Mouse (Mus musculus) lung, postnatal 0 days (tissue): Measurements from ENCODE around the gene Pias1.

Experiments used
- CTCF ChIP-seq: IDR thresholded peaks from 2 replicates; pipeline ENCODE4 v1.5.1; 2016; ENCODE audit warnings: antibody characterized with exemption, mild to moderate bottlenecking
- EP300 ChIP-seq: IDR thresholded peaks from 2 replicates; pipeline ENCODE4 v1.6.1; 2016; ENCODE audit warnings: antibody characterized with exemption, mild to moderate bottlenecking, control low read depth

- TF ChIP-seq EP300, result no peak
- no peak for TF ChIP-seq CTCF
Measured at GRCm38 (mm10) chr9:62977152-62977551, 10.6 kb downstream of the Pias1 start.
